Mouse (Mus musculus) heart, postnatal 36 days (tissue): ENCODE measurements around the gene Ankdd1a. TPM values are rescaled to one million over a fixed set of nuclear protein-coding genes. Genes with fewer than 3 reads are reported as not detected.
A peak's percentile ranks its signal among the peaks of the same experiment; 100 is the strongest.

Experiments
- DNase-seq, 2 experiments: peaks; one replicate each; pipeline ENCODE4 v3.0.0; 2021 to 2022
- intact Hi-C: fragments of 180-260 bp; cut with DNase I; formaldehyde crosslinking; loops from one replicate; pipeline ENCODE4 v1.15.1; 2025
- total RNA-seq, 2 experiments: library from RNA; stranded (reverse); gene quantifications; 2 replicates each; pipeline ENCODE4 v1.2.3; 2021

Ankdd1a gene
- total RNA-seq, 2 experiments from 2014 or later = not detected

DNA sequence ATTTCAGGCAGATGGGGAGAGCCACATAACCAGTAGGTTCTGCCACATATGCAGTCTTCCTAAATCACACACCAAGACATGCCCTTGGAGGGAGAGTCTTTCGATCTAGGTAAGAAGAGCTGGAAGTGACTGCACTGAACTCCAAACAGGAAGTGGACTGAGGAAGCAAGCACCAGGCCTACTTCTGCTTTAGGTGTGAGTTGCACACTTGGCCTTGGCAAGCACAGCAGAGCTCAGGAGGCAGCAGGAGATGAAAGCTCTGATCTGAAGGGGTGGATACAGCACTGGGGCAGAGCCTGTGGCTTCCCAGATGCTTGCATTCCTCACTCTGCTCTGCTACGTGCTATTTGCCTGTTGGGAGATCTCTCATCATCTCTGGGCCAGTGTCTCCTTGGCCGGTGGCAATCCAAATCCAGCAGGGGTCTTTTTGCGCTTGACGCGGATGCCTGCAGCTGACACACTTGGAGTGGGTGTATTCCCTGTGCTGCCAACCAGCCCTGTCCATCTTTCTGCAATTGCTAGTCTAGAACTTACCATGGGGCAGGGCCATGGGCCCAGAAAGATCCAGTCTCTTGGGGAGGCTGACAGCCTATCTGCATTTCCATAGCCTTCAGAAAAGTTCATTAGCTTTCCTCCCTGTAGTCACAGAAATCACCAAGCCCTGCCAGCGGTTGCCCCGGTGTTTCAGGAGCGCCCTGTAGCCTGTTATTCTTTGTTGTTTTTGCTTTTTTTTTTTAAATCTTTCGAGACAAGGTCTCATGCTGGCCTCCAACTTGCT, 25.8 kb upstream of the Ankdd1a start:
- intact Hi-C loops = no loop called here
- DNase-seq = peak in 1 of 2 experiments; percentile 25

DNA sequence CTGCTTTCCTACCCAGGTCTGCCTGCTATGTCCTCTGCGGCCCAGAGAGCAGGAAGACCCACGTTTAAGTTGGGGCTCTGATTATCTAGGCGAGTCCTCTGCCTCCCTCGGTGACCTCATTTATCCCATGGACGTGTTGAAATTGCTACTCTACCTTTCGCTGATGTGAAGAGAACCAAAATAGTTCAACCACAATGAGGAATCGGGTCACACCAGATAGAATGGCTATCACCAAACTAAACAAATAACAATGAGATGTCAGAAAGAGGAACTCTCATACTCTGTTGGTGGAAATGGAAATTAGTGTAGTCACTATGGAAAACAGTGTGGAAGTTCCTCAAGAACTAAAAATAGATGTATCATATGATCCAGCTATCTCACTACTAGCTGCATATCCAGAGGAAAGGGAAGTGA, 22.1 kb upstream of the Ankdd1a start:
- intact Hi-C loops = no loop called here
- no peak for DNase-seq

DNA sequence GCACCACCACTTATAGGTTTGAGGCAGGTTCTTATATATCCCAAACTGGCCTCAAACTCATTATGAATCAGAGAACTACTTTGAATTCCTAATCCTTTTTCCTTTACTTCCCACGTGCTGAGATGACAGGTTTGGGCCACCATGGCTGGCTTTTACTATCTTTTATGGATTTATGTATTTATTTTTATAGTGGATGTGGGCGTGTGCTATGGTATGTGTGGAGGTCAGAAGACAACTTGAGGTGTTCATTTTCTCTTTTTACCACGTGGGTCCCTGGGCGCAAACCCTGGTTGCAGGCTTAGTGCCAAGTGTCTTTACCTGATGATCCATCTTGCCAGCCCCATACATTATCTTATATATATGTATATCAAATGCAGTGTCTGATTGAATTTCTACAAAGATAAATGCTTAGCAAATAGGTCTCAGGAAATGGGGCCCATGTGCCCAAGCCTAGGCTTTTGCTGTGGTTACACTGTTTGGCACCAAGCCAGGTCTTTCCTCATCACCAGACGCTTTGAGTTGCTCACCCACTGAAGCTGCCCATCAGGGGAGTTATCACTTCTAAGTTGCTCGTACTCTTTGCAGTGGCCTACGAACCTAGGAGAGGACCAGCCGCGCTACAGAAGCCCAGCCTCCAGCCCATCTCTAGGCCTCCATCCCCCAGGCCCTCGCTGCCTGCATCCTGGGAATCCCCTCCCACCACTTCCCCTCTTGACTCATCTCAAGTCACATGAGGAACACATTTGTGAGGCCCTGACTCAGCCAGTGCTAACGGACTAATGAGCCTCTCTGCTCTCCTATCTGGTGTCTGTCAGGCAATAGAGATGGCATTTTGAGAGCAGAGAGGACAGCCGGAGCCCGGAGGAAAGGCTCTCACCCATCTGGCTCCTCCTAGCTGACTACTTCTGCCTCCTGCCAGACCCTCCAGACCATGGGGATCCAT, 21.4 kb upstream of the Ankdd1a start:
- DNase-seq = peak; percentile 59 to 63
- intact Hi-C loops = no loop called here

DNA sequence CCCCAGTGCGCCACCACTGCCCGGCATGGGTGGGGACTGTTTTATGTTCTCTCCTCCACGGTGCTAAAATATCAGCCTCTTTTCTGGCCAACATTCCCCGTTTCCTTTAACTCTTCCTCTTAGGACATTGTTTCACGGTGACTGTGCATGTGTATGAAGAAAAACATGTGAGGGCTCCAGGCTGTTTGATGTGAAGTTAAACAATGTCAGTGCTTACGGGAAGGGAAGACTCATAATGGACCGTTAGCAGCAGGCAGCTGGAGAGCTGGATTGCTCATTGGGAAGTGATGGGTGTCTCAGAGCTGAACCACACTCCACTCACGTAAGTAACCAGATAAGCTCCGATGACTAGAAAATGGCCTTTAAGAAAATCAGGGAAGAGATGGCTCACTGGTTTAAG, 19.7 kb upstream of the Ankdd1a start:
- intact Hi-C loops = no loop called here
- DNase-seq = no peak

DNA sequence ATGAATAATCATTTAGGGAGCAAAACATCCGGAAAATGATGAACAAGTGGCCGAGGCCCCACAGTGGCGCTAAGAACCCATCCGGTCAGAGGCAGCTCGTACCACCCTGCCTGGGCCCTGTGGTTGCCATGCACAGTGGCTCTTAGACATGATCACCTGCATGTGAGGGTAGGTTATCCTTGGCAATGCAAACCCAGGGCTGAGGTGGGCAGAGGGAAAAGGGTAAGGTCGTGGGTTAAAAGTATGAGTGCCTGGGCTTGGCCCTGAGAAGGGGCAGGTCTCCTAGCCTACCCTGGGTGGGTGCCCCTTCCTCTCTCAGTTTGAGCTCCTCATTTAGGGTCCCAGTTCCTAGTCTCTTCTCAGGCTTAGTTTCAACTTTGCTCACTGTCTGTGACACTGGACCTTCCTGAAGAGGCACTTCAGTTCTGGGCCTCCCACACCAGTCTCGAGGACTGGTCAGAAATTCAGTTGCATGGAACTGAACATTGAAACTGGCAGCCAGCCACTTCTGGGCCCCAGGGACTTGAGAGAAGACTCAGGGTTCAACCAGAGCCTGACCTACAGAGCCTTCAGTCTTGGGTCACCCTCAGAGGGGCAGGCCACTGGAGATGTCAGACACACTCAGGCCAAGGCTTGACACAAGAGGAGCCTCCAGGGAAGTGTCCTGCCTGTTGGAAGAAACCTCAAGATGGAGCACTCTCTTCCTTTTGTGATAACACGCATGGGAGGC, 18.1 kb upstream of the Ankdd1a start:
- intact Hi-C loops = no loop called here
- peak in 1 of 2 experiments; percentile 40 for DNase-seq

DNA sequence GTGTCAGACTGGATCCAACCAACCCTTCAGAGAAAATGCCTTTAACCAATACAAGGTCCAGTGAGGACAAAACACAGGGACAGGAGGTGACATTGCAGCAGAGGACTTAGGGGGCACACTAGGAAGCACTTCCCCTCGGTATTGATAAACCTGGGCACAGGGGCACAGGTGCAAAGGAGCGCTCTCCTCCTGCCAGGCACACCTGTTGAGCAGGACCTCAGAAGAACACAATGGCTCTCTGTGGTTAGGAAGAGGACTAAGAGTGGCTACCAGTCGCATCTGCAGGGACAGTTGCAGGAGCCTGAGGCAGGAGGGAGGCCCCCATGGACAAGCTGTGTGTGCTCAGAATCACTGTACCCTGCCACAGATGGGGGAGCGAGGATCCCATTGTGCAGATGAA, 16.5 kb upstream of the Ankdd1a start:
- DNase-seq = no peak
- intact Hi-C loops = no loop called here

DNA sequence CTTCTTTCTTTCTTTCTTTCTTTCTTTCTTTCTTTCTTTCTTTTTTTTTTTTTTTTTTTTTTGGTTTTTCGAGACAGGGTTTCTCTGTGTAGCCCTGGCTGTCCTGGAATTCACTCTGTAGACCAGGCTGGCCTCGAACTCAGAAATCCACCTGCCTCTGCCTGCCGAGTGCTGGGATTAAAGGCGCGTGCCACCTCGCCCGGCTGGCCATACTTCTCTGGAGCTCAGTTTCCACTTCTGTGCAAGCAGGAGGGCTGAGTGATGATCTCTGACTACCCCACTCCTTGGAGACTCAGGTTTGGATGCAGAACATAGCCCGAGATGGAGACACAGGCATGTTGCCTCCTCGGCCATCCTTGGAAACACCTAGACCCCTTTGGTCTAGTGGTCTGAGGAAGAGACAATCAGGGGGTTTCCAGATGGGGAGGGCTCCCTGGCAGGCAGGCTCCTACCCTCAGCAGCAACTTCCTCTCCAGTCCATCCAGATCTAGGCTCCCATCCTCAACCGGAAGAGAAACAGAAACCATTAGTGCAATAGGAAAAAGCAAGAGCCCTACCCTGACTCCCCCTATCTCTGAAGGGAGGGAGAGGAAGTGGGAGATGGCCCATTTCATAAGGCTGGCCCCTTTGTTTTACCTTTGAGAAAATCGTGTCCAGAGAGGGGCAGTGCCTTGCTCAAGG, 15.9 kb upstream of the Ankdd1a start:
- intact Hi-C loops = no loop called here
- DNase-seq = no peak

DNA sequence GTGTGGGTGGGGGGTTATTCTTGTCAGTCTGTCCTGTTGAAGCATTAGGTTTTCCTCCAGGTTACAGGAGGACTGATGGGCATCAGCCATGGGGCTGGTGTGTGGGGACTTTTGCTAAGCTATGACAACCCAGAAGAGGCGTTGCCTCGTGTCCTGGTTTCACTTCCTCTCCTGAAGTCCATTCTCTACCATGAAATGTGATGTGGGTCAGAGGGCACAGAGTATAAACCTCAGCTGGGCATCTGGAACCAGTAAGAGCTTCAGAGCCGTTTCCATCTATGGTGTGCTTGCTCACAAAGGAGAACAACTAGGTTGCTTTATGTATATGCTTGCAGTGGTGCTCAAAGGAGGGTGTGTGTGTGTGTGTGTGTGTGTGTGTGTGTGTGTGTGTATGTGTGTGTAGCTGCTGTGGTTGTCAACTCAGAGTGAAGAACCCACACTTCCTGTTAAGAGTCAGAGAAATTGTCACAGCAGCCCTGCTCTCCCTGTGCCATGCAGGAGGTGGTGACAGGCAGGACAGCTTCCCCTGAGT, 15.3 kb upstream of the Ankdd1a start:
- no peak for DNase-seq
- intact Hi-C loops = no loop called here

DNA sequence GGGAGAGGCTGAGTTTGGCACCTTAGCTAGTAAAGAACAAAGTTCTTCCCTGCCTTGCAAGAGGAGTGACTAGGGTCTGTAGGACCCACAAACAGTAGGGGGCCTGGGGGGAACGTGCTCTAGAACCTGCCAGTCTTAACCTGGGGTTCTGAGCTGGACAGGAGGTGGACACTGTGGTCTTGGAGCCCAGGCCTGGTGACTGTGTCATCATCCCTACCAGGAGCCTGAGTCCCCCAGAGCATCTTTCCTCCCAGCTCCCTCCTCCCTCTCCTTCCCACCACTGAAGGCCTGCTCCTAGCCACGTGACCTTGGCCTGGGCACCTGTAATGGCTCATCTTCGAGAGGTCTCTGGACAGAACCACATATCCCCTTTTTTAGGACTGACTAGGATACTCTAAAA, 14.1 kb upstream of the Ankdd1a start:
- DNase-seq = no peak
- intact Hi-C loops = no loop called here

DNA sequence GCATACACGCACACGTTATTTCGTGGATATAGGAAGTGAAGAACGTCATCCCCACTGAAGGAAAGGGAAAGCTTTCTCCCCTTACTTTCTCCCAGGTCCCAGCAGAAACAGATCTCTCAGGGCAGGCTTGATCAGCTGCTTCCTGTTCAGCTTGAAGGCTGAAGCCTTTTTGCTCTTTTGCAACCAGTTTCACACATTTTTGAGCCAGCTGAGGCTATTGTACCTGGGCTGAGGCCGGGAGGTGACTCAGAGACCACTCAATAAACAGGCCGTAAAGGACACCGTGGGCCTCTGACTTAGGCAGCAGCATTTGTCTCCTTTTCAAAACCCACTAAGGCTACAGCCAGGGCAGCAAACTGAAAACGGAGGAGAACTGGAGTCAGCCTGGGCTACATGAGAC, 13.0 kb upstream of the Ankdd1a start:
- no peak for DNase-seq
- intact Hi-C loops = no loop called here

DNA sequence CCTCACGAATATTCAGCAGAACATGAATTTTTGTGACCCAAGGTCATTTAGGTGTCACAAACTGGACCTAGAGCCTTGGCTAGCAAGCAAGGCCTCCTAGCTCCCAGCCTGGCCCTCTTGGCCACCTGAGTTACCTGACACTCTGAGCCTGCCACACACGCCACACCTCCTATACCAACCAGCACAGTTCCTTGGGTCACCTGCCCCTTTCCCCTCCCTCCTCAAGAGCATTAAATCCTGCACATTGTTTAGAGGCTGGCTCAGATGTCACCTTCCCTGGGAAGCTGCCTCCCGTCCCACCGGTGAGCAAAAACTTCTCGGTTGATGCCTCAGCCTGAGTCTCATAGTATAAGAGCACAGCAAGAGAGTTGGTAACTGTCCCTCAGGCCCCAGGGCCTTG, 11.3 kb upstream of the Ankdd1a start:
- DNase-seq = no peak
- intact Hi-C loops = no loop called here

DNA sequence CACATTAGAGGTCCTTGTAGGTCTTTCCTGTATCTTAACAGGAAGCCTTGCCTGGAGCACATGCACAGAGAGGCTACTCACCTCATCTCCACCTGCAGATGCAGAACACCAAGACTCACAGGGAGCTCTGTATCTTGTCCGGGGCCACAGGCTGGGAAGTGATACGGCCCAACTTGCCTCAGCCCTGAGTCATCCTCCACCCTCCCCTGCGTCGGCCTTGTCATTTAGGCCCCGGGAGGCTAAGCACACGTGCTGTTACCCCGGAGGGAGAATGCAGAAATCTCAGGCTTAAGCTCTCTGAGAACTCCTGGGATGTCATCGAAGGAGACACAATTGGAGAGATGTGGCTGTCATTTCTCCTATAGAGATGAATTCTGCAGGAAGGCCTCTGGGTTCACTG, 9.7 kb upstream of the Ankdd1a start:
- intact Hi-C loops = no loop called here
- no peak for DNase-seq

DNA sequence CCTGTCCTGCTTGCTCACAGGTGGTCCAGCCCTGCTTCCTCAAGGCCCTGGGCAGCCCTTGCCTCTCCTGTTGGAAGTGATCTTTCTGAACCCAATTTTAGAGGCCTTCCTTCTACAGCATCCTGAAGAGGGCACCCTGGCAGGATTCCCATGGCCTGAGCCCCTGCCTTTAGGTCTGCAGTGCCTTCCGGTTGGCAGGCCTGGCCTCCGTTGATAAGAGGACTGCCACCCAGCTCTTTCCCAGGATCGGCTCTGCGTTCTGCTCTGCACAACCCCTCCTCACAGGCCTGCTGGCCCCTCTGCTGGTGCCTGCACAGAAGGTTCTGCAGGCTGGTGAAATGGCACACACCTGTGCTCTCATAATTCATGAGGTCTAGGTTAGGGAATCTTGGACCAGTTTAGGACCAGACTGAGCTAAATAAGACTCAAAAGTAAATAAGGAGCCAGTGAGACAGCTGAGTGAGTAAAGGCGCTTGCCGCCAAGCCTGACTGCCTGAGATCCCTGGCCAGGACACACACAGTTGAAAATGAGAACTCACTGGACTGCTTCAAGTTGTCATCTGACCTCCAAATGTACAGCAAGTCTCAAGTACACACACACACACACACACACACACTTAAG, 8.5 kb upstream of the Ankdd1a start:
- no peak for DNase-seq
- intact Hi-C loops = no loop called here

DNA sequence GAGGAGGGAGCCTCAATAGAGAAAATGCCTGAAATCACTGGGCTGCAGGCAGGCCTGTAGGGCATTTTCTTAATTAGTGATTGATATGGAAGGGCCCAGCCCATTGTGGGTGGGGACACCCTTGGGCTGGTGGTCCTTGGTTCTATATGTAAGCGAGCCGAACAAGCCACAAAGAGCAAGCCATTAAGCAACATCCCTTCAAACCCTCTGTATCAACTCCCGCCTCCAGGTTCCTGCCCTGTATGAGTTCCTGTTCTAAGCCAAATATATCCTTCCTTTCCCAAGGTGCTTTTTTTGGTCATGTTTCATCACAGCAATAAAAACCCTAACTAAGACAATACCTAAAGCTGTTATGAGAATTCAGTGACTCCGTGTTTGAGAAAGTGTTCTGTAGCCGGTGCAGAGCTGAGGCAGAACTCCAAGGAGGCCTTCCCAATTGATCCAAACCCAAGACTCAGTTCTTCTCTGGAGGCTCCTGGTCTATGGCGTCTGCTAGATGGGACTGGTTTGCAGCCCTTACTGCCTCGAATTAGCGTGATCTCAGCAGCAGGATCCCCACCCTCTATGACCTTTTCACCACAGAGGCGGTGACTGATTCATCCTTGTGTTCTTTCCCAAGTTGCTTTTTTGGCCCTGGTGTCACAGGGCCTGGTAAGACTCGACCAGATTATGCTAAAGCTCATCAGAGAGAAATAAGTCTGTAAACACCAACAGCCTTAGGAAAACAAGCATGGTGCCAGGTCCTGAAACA, 5.6 kb upstream of the Ankdd1a start:
- intact Hi-C loops = no loop called here
- no peak for DNase-seq

DNA sequence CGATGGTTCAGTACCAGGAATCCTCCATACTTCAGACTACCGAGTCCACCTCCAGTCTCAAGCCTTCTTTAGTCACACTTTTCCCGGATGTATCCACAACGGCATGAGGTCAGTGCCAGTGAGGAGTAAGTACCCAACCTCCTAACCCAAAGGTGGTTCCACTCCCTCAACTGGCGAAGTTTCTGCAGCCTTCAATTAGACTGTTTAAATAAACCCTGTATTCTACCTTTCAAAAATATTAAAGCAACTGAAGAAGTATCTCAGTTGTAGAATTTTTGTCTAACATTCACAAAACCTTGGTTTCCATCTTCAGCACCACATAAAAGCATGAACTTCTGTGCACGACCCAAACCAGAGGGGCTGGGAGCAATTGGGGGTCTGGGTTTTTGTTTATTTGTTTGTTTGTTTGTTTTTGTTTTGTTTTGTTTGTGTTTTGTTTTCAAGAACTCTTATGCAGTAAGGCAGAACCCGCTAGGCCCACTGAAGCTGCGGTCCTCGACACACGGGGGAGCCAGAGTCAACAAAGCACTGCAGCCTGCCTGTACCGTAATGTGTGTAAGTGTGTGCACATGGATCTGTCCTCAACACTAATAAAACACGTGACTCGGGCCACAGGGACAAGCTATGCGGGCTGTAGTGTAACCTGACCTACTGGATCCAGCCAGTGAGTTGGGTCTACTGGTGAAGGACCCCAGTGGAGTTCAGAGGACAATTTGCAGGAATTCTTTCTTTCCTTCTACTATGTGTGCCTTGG, 3.8 kb upstream of the Ankdd1a start:
- peak; percentile 81 to 82 for DNase-seq
- intact Hi-C loops = loop anchor here (1.0 to 5.0 kb wide), 2 partner anchors 57 to 144 kb away; partner anchors contain the start of genes Oaz2 and Plekho2

DNA sequence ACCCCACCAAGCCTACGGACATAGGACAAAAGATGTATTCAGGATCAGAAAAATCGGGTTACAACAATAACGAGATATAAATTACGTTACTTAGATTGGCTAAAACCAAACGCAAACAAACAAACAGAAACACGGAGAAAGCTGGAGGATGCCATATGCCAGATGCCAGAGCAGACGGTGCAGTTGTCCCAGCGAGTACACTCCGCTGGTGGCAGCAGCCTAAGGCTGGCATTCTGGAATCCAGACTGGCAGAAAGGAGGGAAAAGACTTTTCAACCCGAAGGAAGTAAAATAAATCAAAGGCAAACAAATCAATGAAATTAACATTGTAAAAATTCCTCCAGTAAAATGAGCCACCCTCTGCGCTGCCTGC, 498 bp upstream of the Ankdd1a start:
- no peak for DNase-seq
- intact Hi-C loops = loop anchor here (5.0 kb wide), 1 partner anchor 147 kb away; the partner anchor contains the start of gene Oaz2

DNA sequence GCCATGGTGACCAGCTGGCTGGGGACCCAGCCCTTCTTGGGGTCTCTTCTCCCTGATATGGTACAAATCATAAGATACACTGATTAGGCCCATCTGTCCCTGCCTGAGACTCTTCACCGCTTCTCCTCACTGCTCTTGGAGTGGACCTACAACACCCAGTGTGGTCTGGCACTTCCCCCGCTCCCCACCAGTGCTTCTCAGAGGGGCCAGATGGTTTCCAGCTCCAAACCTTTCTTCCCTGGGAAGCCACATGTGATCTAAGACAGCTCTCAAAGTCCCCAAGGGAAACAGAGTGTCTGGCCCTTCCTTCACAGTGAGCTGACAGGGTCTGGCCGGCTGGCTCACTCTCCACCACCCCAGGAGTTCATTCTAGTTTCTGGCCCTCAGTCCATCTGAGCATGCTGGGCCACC, 5.1 kb downstream of the Ankdd1a start:
- DNase-seq = no peak
- intact Hi-C loops = no loop called here

DNA sequence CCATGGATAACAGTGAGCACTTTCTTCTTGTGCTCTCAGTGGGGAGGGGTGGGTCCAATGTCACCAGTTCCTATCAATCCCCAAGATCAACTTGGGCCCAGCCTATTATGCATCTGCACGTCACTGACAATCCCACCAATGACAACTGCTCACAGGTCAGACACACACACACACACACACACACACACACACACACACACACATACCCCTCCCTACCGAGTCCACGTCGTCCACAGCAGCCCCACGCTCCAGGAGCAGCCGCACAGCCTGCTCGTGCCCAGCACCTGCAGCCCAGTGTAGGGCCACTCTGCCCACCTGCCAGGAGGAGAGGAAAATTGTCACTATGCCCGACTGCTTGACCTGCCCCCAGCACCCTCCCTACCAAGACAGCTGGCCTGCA, 5.6 kb downstream of the Ankdd1a start:
- no peak for DNase-seq
- intact Hi-C loops = no loop called here
